Mouse (Mus musculus) limb, embryonic 11.5 days (tissue): ENCODE results near the gene Akr1d1. TPM values are rescaled to one million over a fixed set of nuclear protein-coding genes. Genes with fewer than 3 reads are reported as not detected.

Experiments used
- ATAC-seq: fragments of 200-750 bp; cut with Nextera tagmentation; 2 replicates; pipeline ENCODE4 v1.8.0; 2017; ENCODE audit warnings: low read depth; ENCODE audit not compliant: insufficient number of reproducible peaks, low FRiP score, low TSS enrichment
- DNase-seq: peaks from one replicate; pipeline ENCODE4 v3.0.0-alpha.2; 2015; ENCODE audit warnings: low spot score
- H3K27ac ChIP-seq: fragments of 300-500 bp; sonication (generic); replicated peaks from 2 replicates; pipeline ENCODE4 v1.5.1; 2014; ENCODE audit warnings: low read depth, mild to moderate bottlenecking, low read length
- H3K27me3 ChIP-seq: fragments of 300-500 bp; sonication (generic); 2 replicates; pipeline ENCODE4 v1.6.1; 2014; ENCODE audit warnings: mild to moderate bottlenecking, low read length, mixed read lengths; ENCODE audit not compliant: control insufficient read depth, insufficient read depth
- H3K36me3 ChIP-seq: fragments of 300-500 bp; sonication (generic); 2 replicates; pipeline ENCODE4 v1.6.1; 2014; ENCODE audit warnings: mild to moderate bottlenecking, low read length, moderate library complexity, mixed read lengths; ENCODE audit not compliant: control insufficient read depth, insufficient read depth
- H3K4me1 ChIP-seq: fragments of 300-500 bp; sonication (generic); 2 replicates; pipeline ENCODE4 v1.6.1; 2014; ENCODE audit warnings: low read length, mixed read lengths; ENCODE audit not compliant: control insufficient read depth, insufficient read depth
- H3K4me2 ChIP-seq: fragments of 300-500 bp; sonication (generic); 2 replicates; pipeline ENCODE4 v1.6.1; 2014; ENCODE audit warnings: low read depth, mild to moderate bottlenecking, moderate library complexity; ENCODE audit not compliant: severe bottlenecking
- H3K4me3 ChIP-seq: fragments of 300-500 bp; sonication (generic); 2 replicates; pipeline ENCODE4 v1.5.1; 2014; ENCODE audit warnings: low read depth, low read length
- H3K9ac ChIP-seq: fragments of 300-500 bp; sonication (generic); 2 replicates; pipeline ENCODE4 v1.6.1; 2014; ENCODE audit warnings: mild to moderate bottlenecking, low read length
- H3K9me3 ChIP-seq: fragments of 300-500 bp; sonication (generic); 2 replicates; pipeline ENCODE4 v1.6.1; 2016; ENCODE audit warnings: low read length; ENCODE audit not compliant: control insufficient read depth
- whole genome bisulfite sequencing: fragments of 180-500 bp; shearing (Covaris S2); extraction: QIAGEN DNeasy Blood & Tissue Kit; methylation state at CpG from one replicate; pipeline ENCODE4 v1.1.7; 2014; 5-methylcytosine and 5-hydroxymethylcytosine counted together
- polyA plus RNA-seq: library from polyadenylated mRNA; unstranded; fragments of >200 nt; fragmentation: Nextera tagmentation; extraction: Ambion mirVana; gene quantifications from 2 replicates; pipeline ENCODE4 v1.2.1, GENCODE M21; 2014

Akr1d1 gene
- polyA plus RNA-seq, 1 experiment from 2014 or later, result not detected

DNA sequence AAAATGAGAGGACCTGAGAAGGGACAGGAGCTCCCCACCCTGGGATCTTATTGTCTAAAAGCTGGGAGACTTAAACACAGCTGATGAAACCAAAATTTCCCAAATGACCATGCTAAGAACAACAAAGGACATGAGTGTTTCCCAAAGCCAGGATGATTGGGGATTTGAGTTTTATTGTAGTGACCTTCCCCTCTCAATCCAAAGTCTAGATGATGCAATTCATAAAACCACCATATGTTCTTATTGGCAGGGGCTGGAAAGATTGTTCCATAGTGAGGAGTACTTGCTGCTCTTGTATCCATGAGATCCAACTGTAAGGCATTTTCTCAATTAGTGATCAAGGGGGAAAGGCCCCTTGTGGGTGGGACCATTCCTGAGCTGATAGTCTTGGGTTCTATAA, 68.1 kb downstream of the Akr1d1 start:
- Histone ChIP-seq H3K36me3 (no peaks in the 10 kb centered on the region), H3K4me3 (no peak overlapping the region), H3K27ac (no peak overlapping the region), H3K9me3 (no peaks in the 10 kb centered on the region), H3K4me2 (no peak overlapping the region), H3K4me1 (0 out of 2 replicates have a peak, but pooled peaks cover 3% of the 10 kb centered on the region), H3K27me3 (no peaks in the 10 kb centered on the region), H3K9ac (no peak overlapping the region)
- ATAC-seq, result no peak
- DNase-seq, result no peak

DNA sequence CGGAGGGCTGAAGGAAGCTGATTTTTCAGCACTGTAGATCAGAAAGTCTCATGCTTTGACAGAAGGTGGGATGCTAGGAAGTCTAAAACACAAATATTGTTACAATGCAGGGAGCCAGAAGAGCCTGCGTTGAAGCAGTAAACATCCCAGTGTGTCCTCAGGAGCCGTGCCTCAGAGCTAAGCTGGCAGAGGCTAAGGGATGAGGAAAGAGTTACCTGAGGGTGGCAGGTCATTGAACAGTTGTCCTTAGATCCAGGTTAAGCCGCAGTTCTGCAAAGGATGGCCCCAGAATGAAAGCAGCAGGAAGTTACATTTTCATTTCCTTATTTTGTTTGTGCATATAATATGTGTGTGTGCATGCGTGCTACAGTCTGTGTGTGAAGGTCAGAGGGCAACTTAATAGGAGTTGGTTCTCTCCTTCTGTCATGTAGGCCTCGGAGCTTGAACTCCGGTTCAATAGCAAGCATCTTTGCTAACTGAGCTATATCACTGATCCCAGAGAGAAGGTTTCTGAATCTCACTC, 71.1 kb downstream of the Akr1d1 start:
- DNase-seq (no peak), ATAC-seq (no peak)
- H3K9ac ChIP-seq, result no peak overlapping the region
- H3K9me3 ChIP-seq, result no peaks in the 10 kb centered on the region
- no peaks in the 10 kb centered on the region for H3K4me1 ChIP-seq
- no peak overlapping the region for H3K27ac ChIP-seq
- H3K4me2 ChIP-seq, result no peak overlapping the region
- 86% methylated on average over 7 of the region's 7 CpGs for WGBS
- no peaks in the 10 kb centered on the region for H3K27me3 ChIP-seq
- H3K4me3 ChIP-seq, result no peak overlapping the region
- no peaks in the 10 kb centered on the region for H3K36me3 ChIP-seq

DNA sequence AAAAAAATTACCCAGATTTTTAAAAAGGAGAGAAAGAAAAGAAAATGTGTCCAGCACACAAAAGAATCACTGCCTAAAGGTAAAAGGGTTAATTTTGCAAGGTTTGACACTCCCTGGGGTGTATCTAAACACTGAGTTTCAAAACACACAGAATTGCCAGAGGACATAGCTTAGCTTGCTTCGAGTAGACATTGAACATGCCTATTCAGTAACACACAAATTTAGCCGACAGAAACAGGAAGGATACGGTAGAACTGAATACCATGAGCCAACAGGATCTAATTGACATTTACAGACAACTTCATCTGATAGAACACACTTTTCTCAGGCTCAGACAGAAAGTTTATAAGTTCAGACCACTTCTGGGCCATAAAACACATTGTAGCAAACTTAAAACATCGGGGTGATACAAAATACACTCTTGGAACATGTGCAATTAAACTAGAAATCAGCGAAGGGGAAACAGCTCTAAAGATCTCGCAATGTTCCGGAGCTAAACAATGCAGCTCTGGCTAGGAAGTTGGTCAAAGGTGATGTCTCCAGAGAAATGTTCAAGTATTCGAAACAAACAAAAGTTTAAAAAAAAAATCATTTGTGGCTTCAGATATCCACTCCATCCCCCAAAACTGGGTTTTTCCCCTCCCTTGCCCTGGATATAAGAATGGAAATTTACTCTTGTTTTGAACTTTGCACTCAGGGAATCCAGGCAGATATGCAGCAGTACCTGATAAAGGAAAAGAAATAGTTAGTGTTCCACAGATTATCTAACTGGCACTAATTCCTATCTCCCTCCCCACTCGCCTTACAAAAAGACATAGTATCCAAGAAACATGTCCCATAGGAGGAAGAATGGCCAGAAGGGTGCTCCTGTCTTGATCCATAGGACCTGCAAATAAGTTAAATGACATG, 73.1 kb downstream of the Akr1d1 start:
- Histone ChIP-seq H3K9ac (no peak overlapping the region), H3K4me1 (no peaks in the 10 kb centered on the region), H3K27me3 (no peaks in the 10 kb centered on the region), H3K9me3 (no peaks in the 10 kb centered on the region), H3K36me3 (no peaks in the 10 kb centered on the region), H3K4me3 (no peak overlapping the region), H3K27ac (no peak overlapping the region), H3K4me2 (no peak overlapping the region)
- 66% methylated on average over 9 of the region's 9 CpGs for WGBS
- ATAC-seq (no peak), DNase-seq (no peak)

GRCm38 (mm10) chr6:37604178-37604883, 74.4 kb downstream of the Akr1d1 start:
- H3K27me3 ChIP-seq, result no peaks in the 10 kb centered on the region
- no peak overlapping the region for H3K4me2 ChIP-seq
- H3K4me3 ChIP-seq, result no peak overlapping the region
- 77% methylated on average over 4 of the region's 4 CpGs for WGBS
- H3K4me1 ChIP-seq, result no peaks in the 10 kb centered on the region
- no peak overlapping the region for H3K9ac ChIP-seq
- no peaks in the 10 kb centered on the region for H3K9me3 ChIP-seq
- ATAC-seq (no peak), DNase-seq (no peak)
- no peaks in the 10 kb centered on the region for H3K36me3 ChIP-seq
- no peak overlapping the region for H3K27ac ChIP-seq

GRCm38 (mm10) chr6:37604884-37605269, 74.9 kb downstream of the Akr1d1 start:
- Histone ChIP-seq H3K4me3 (no peak overlapping the region), H3K9me3 (no peaks in the 10 kb centered on the region), H3K4me1 (no peaks in the 10 kb centered on the region), H3K36me3 (no peaks in the 10 kb centered on the region), H3K4me2 (no peak overlapping the region), H3K27ac (no peak overlapping the region), H3K27me3 (no peaks in the 10 kb centered on the region), H3K9ac (no peak overlapping the region)
- DNase-seq (no peak), ATAC-seq (no peak)
- 77% methylated on average over 5 of the region's 5 CpGs for WGBS

GRCm38 (mm10) chr6:37607511-37608289, 77.7 kb downstream of the Akr1d1 start:
- no peak for ATAC-seq
- no peaks in the 10 kb centered on the region for H3K27me3 ChIP-seq
- H3K36me3 ChIP-seq, result no peaks in the 10 kb centered on the region
- no peak overlapping the region for H3K9ac ChIP-seq
- no peaks in the 10 kb centered on the region for H3K4me1 ChIP-seq
- WGBS, result 69% methylated on average over 3 of the region's 3 CpGs
- H3K4me3 ChIP-seq, result no peak overlapping the region
- no peaks in the 10 kb centered on the region for H3K9me3 ChIP-seq
- DNase-seq, result no peak
- H3K27ac ChIP-seq, result no peak overlapping the region
- no peak overlapping the region for H3K4me2 ChIP-seq

GRCm38 (mm10) chr6:37612603-37613284, 82.8 kb downstream of the Akr1d1 start:
- no peaks in the 10 kb centered on the region for H3K27me3 ChIP-seq
- H3K9ac ChIP-seq, result no peak overlapping the region
- DNase-seq (no peak), ATAC-seq (no peak)
- no peak overlapping the region for H3K27ac ChIP-seq
- no peak overlapping the region for H3K4me3 ChIP-seq
- 68% methylated on average over 6 of the region's 6 CpGs for WGBS
- no peaks in the 10 kb centered on the region for H3K4me1 ChIP-seq
- no peak overlapping the region for H3K4me2 ChIP-seq
- no peaks in the 10 kb centered on the region for H3K36me3 ChIP-seq
- H3K9me3 ChIP-seq, result no peaks in the 10 kb centered on the region

- Histone ChIP-seq H3K36me3 (no peaks in the 10 kb centered on the region), H3K9ac (no peak overlapping the region), H3K27ac (no peak overlapping the region), H3K9me3 (no peaks in the 10 kb centered on the region), H3K4me2 (no peak overlapping the region), H3K4me1 (no peaks in the 10 kb centered on the region), H3K27me3 (no peaks in the 10 kb centered on the region), H3K4me3 (no peak overlapping the region)
- WGBS, result 76% methylated on average over 2 of the region's 2 CpGs
- ATAC-seq (no peak), DNase-seq (no peak)
Observed at GRCm38 (mm10) chr6:37615490-37615889, 85.5 kb downstream of the Akr1d1 start.
